Mouse (Mus musculus): ENCODE measurements around the gene Oprd1. TPM values are rescaled to one million over a fixed set of nuclear protein-coding genes. Genes with fewer than 3 reads are reported as not detected.

The Oprd1 gene
- polyA plus RNA-seq, 1 experiment from 2014 or later = 0.06 TPM

- Histone ChIP-seq H3K9me3 (no peaks in the 10 kb centered on the region), H3K27ac (no peak overlapping the region), H3K4me3 (replicated peaks) (no peak overlapping the region), H3K27me3 (peaks cover 80% of the 10 kb centered on the region), H3K36me3 (replicated peaks) (no peaks in the 10 kb centered on the region), H3K4me1 (peaks cover 33% of the 10 kb centered on the region), H3K4me2 (no peak overlapping the region), H3K9ac (no peak overlapping the region)
- WGBS = 22% methylated on average over 20 of the region's 20 CpGs
- ATAC-seq (ENCODE audit: low FRiP score) = no peak
These were observed 67.5 kb downstream of the Oprd1 start for GRCm38 (mm10) chr4:132076480-132077405.

GRCm38 (mm10) chr4:132075796-132076195 lies 68.5 kb downstream of the Oprd1 start:
- H3K4me3 ChIP-seq (replicated peaks) = peak overlapping the region; percentile 65; the same call in 1 of the 2 replicates
- no peaks in the 10 kb centered on the region for H3K36me3 ChIP-seq (replicated peaks)
- H3K9me3 ChIP-seq = no peaks in the 10 kb centered on the region
- peaks cover 84% of the 10 kb centered on the region for H3K27me3 ChIP-seq
- WGBS = 21% methylated on average over 1 of the region's 1 CpGs
- no peak for ATAC-seq (ENCODE audit: low FRiP score)
- H3K27ac ChIP-seq = no peak overlapping the region
- H3K9ac ChIP-seq = no peak overlapping the region
- H3K4me1 ChIP-seq = peaks cover 33% of the 10 kb centered on the region
- peak overlapping the region; percentile 100 for H3K4me2 ChIP-seq

- no peaks in the 10 kb centered on the region for H3K36me3 ChIP-seq (replicated peaks)
- H3K4me2 ChIP-seq = peak within 1 kb of the TSS; percentile 100
- peaks cover 89% of the 10 kb centered on the region for H3K27me3 ChIP-seq
- peak within 1 kb of the TSS; percentile 66 for H3K9ac ChIP-seq
- H3K9me3 ChIP-seq = no peaks in the 10 kb centered on the region
- H3K4me3 ChIP-seq (replicated peaks) = peak within 1 kb of the TSS; percentile 65
- WGBS = 2% methylated on average over 41 of the region's 47 CpGs
- peaks cover 33% of the 10 kb centered on the region for H3K4me1 ChIP-seq
- peak; percentile 91 for ATAC-seq (ENCODE audit: low FRiP score)
- no peak within 1 kb of the TSS for H3K27ac ChIP-seq
These were observed 69.1 kb downstream of the Oprd1 start, which contains the start of gene Epb41 for GRCm38 (mm10) chr4:132074933-132075769. TSS of gene Epb41 (minus strand) at chr4:132075321.

GRCm38 (mm10) chr4:132074077-132074932 lies 70.0 kb downstream of the Oprd1 start, which contains the start of gene Gm10300:
TSS of gene Gm10300 (plus strand) at chr4:132074697.
- no peaks in the 10 kb centered on the region for H3K9me3 ChIP-seq
- H3K4me2 ChIP-seq = peak within 1 kb of the TSS; percentile 100
- peaks cover 31% of the 10 kb centered on the region for H3K4me1 ChIP-seq
- peak within 1 kb of the TSS; percentile 66 for H3K9ac ChIP-seq
- peak within 1 kb of the TSS; percentile 65 for H3K4me3 ChIP-seq (replicated peaks)
- H3K27me3 ChIP-seq = peaks cover 84% of the 10 kb centered on the region
- under 1% methylated on average over 42 of the region's 42 CpGs for WGBS
- H3K36me3 ChIP-seq (replicated peaks) = no peaks in the 10 kb centered on the region
- no peak within 1 kb of the TSS for H3K27ac ChIP-seq
- ATAC-seq (ENCODE audit: low FRiP score) = peak; percentile 49

GRCm38 (mm10) chr4:132072946-132073345 lies 71.3 kb downstream of the Oprd1 start:
- no peak overlapping the region for H3K9ac ChIP-seq
- H3K4me2 ChIP-seq = peak overlapping the region; percentile 15; the same call in 1 of the 2 replicates
- 61% methylated on average over 6 of the region's 6 CpGs for WGBS
- peaks cover 30% of the 10 kb centered on the region for H3K4me1 ChIP-seq
- H3K9me3 ChIP-seq = no peaks in the 10 kb centered on the region
- no peak for ATAC-seq (ENCODE audit: low FRiP score)
- H3K36me3 ChIP-seq (replicated peaks) = no peaks in the 10 kb centered on the region
- H3K4me3 ChIP-seq (replicated peaks) = no peak overlapping the region; the same call in 1 of the 2 replicates
- peaks cover 71% of the 10 kb centered on the region for H3K27me3 ChIP-seq
- H3K27ac ChIP-seq = no peak overlapping the region

GRCm38 (mm10) chr4:132072156-132072555 lies 72.1 kb downstream of the Oprd1 start:
- Histone ChIP-seq H3K9ac (no peak overlapping the region), H3K9me3 (no peaks in the 10 kb centered on the region), H3K27ac (no peak overlapping the region), H3K36me3 (replicated peaks) (no peaks in the 10 kb centered on the region), H3K4me1 (peaks cover 30% of the 10 kb centered on the region), H3K4me3 (replicated peaks) (no peak overlapping the region), H3K27me3 (peaks cover 71% of the 10 kb centered on the region), H3K4me2 (no peak overlapping the region)
- ATAC-seq (ENCODE audit: low FRiP score) = no peak
- WGBS = 74% methylated on average over 3 of the region's 3 CpGs

- H3K27ac ChIP-seq = no peak overlapping the region
- peaks cover 69% of the 10 kb centered on the region for H3K27me3 ChIP-seq
- H3K9me3 ChIP-seq = no peaks in the 10 kb centered on the region
- peaks cover 26% of the 10 kb centered on the region for H3K4me1 ChIP-seq
- no peak overlapping the region for H3K4me2 ChIP-seq
- 93% methylated on average over 2 of the region's 2 CpGs for WGBS
- no peak for ATAC-seq (ENCODE audit: low FRiP score)
- no peak overlapping the region for H3K9ac ChIP-seq
- no peaks in the 10 kb centered on the region for H3K36me3 ChIP-seq (replicated peaks)
- H3K4me3 ChIP-seq (replicated peaks) = no peak overlapping the region
These were observed 72.6 kb downstream of the Oprd1 start for GRCm38 (mm10) chr4:132071674-132072073.

GRCm38 (mm10) chr4:132067938-132068235 lies 76.4 kb downstream of the Oprd1 start:
- peaks cover 10% of the 10 kb centered on the region for H3K4me1 ChIP-seq
- ATAC-seq (ENCODE audit: low FRiP score) = no peak
- no peak overlapping the region for H3K4me3 ChIP-seq (replicated peaks)
- WGBS = 83% methylated on average over 2 of the region's 2 CpGs
- H3K27ac ChIP-seq = no peak overlapping the region
- no peak overlapping the region for H3K9ac ChIP-seq
- no peak overlapping the region for H3K4me2 ChIP-seq
- H3K9me3 ChIP-seq = no peaks in the 10 kb centered on the region
- no peaks in the 10 kb centered on the region for H3K36me3 ChIP-seq (replicated peaks)
- peaks cover 45% of the 10 kb centered on the region for H3K27me3 ChIP-seq

- H3K9me3 ChIP-seq = no peaks in the 10 kb centered on the region
- peaks cover 13% of the 10 kb centered on the region for H3K4me1 ChIP-seq
- ATAC-seq (ENCODE audit: low FRiP score) = no peak
- H3K36me3 ChIP-seq (replicated peaks) = no peaks in the 10 kb centered on the region
- H3K27me3 ChIP-seq = peaks cover 39% of the 10 kb centered on the region
- no peak overlapping the region for H3K4me2 ChIP-seq
- no peak overlapping the region for H3K9ac ChIP-seq
- H3K4me3 ChIP-seq (replicated peaks) = no peak overlapping the region
- WGBS = 83% methylated on average over 14 of the region's 14 CpGs
- no peak overlapping the region for H3K27ac ChIP-seq
These were observed 77.0 kb downstream of the Oprd1 start for GRCm38 (mm10) chr4:132067112-132067937.

GRCm38 (mm10) chr4:132066101-132066773 lies 78.0 kb downstream of the Oprd1 start:
- peaks cover 17% of the 10 kb centered on the region for H3K4me1 ChIP-seq
- H3K9me3 ChIP-seq = no peaks in the 10 kb centered on the region
- no peak overlapping the region for H3K9ac ChIP-seq
- peaks cover 28% of the 10 kb centered on the region for H3K27me3 ChIP-seq
- no peak overlapping the region for H3K27ac ChIP-seq
- no peak overlapping the region for H3K4me3 ChIP-seq (replicated peaks)
- no peak for ATAC-seq (ENCODE audit: low FRiP score)
- no peak overlapping the region for H3K4me2 ChIP-seq
- WGBS = 67% methylated on average over 10 of the region's 10 CpGs
- H3K36me3 ChIP-seq (replicated peaks) = no peaks in the 10 kb centered on the region

- WGBS = 85% methylated on average over 3 of the region's 3 CpGs
- H3K27me3 ChIP-seq = peaks cover 23% of the 10 kb centered on the region
- no peak overlapping the region for H3K27ac ChIP-seq
- H3K4me3 ChIP-seq (replicated peaks) = no peak overlapping the region
- ATAC-seq (ENCODE audit: low FRiP score) = no peak
- H3K4me2 ChIP-seq = no peak overlapping the region
- no peaks in the 10 kb centered on the region for H3K9me3 ChIP-seq
- peaks cover 17% of the 10 kb centered on the region for H3K4me1 ChIP-seq
- H3K36me3 ChIP-seq (replicated peaks) = no peaks in the 10 kb centered on the region
- H3K9ac ChIP-seq = no peak overlapping the region
These were observed 78.7 kb downstream of the Oprd1 start for GRCm38 (mm10) chr4:132065578-132065977.
